Mouse (Mus musculus) T-helper 17 cell (primary cell): ENCODE results near the gene Tenm4.

Experiments
- in situ Hi-C, 2 experiments: fragments of 300-600 bp; cut with MboI, MseI; formaldehyde crosslinking; loops; 1 replicate in 1 of 2; 2 replicates in 1 of 2; pipeline ENCODE4 v1.15.1; 2025; ENCODE audit warnings: high pct_unique_total_duplicates in 2 of 2

Gene Tenm4

DNA sequence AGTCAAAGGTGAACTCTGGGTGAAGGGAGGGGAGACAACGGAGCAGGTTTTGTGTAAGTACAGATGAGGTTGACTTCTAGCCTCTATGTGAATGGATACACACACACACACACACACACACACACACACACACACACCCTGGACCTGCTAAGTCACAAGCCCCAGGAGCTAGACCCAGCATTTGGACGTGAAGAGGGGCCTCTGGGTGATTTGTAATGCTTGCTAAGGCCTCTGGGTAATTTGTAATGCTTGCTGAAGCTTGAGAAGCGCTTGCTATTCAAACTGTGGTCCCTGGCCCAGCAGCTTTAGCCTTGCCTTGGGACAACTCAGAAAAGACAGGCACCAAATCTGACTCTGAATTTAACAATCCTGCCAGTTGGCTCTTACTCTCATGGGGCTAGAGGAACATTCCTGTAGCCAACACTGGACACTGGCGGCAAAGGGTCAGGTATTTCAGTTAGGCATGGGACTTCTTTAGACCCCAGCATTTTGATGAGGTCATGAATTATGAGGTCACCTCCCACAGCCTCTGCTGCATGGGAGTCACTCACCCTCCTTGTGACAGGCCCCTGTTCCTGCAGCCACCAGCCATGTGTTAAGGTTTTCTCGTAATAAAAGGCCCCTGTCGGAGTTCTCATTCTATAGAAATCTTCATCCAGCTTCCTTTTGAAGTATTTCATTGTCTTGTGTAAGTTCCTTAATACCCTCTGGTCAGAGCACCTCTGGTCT, 237.3 kb downstream of the Tenm4 start:
- in situ Hi-C loops, result no loop called here

DNA sequence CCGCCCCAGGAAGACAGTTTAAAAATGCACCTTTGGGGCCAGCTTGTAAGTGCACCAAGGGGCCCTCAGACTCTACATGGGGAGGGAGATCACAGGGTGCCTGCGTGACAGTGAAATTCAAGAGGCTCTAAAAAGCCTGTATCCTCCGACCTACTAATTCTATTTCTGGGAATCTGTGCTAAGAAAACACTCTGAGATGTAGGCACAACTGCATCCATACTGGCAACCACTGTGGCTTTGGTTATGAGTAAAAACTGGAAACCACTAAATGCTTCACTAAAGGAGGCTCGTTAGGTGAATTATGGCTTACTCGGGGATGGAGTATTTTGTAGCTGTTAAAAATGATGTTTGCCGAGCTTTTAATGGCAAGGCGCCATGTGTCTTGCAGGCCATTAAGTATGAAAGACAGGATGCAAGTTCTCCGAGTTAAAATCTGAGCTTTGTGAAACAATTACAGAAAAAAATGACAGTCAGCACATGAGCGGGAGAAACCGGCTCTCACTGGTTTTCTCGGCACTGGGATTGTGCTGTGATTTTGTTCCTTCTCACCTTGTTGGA, 238.4 kb downstream of the Tenm4 start:
- in situ Hi-C loops, result no loop called here

DNA sequence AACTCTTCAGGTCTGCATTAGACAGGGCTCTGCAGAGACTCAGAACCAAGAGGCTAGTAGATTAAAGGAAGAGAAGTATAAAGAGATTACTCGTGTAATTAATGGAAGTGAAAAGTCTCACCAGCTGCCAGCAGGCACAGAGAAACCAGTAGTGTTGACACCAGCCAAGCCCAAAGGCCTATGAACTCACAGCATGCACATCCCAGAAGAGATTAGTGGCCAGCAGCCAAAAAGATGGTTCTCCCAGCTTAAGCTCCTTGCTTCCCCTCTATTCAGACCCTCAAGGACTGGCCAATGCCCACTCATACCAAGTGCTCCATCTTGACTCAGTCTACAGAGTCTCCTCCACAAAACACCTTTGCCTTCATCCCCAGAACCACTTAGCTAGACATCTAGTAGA, 242.8 kb downstream of the Tenm4 start:
- in situ Hi-C loops, result no loop called here

DNA sequence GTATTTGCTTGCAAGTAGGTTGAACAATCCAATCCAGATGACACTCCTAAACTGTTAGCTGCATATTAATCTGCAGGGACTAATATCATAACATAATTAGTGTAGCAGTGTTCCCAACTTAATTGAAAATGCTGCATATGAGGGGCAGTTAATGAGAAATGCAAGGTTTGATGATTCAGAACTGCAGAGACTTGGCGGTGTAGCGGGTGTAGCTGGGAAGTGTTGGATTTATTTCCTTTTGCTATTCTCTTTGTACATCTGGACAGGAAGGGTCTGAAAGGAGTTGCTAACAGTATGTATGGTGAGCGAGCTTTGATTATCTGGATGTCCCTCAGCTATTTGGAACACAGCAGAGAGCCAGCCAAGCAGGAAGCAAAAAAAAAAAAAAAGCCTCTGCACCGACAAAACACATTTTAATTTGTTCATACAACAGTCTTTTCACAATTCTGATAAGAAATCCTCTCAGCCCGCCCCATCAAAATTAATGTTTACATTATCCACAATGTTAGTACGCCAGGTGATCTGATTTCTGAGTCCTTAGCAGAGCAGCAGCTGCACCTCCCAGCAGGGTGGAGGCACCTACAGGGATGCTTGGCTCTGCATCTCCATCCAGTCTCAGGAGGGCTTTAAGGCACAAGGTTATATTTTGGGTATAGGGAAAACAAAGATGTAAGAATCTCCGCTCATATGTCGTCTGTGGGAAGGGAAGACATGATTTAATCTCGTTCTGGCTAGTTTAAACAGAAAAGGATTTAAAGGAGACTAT, 243.4 kb downstream of the Tenm4 start:
- in situ Hi-C loops, result no loop called here

DNA sequence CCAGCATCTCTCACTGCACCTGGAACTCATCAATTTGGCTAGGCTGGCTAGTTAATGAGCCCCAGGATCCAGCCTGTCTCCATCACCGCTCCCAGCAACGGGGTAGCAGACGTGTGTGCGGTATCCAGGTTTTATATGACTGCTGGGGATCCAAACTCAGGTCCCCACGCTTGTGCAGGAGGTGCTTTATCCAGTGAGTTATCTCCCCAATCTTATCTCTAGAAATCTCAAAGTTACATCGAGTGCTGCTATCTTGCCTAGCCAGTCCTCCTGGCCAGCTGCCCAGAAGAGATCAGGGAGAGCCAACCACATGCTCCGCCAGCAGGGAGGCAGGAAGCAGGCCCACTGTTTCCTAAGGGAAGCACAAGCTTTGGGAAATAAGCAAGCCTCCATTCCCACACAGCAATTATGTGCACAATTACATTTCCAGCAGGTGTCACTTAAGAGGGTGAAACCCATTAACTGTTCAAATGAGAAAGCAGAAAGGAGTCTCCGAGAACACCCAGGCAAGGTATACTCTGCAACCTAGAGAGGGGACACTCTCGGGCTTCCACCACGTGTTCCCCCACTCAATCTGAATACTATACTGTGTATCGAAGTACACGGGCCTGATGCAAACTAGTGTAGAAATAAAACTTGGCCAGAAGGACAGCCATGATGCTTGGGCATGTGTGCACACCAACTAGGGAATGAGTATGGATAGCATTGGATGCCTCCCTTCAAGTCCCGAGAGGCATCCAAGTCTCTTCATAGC, 246.4 kb downstream of the Tenm4 start:
- in situ Hi-C loops, result no loop called here

DNA sequence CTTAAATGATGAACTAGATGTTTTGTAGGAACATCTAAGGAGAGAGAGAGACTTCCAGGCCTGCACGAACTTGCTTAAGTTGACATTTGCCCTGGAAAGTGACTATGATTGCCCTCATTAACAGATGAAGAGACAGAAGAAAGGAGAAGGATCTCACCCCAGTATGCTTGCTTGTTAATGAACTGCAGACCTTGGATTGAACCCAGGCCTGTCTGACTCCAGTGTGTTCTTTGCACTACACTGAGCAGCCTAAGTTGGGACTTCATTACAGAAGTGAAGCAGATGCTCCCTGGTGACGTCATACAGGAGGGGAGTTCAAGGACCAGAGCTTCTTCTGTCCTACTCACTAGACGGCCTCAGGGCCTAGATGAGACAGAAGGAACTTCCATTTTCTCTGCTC, 247.1 kb downstream of the Tenm4 start:
- in situ Hi-C loops, result no loop called here

DNA sequence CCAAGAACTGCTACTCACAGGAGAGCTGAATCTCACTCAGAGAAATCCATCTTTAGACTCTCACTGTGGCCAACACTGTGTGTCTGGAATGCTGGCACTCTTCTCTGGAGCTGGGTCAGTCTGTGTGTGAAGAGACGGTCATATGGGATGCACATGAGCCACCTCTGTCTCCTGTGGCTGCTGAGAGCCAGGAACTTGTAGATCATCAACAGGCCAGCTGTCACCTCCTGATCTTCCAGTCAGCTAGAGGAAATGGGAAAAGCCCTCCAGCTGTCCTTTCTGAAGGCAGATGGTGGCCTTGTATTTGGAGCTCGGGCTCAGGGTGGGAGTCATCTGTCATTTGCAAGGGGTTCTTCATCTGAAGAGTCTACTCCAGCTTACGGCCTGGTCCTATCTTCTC, 249.0 kb downstream of the Tenm4 start:
- in situ Hi-C loops, result no loop called here

DNA sequence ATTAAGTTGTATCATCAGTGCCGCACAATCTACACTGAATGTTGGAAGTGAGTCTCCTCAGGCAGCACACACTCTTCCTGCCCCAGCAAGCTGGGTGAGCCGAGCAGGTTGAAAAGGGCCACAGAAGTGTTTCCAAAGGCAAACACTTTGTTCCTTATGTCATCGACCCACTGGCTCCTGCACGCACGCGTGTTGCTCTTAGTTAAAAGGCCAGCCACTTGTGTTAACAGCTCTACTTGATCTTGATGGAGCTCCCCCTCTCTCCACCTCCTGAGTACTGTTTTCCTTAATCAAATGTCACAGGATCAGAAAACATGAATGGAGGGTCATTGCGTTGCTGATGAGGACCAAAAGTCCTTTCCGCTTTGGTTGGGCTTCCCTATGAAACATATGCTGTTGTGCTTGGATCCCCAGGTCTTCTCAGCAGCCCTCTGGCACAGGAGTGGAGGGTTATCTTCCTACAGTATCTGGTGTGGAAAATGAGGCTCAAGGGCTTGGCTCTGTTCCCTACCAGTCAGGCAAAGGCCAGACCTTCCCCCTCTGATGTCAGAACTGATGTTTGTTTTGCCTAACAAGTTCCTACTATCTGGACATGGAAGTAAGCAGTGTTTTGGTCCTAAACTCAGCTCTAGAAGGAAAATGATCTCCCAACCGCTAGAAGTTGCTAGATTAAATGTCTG, 250.0 kb downstream of the Tenm4 start:
- in situ Hi-C loops, result no loop called here

DNA sequence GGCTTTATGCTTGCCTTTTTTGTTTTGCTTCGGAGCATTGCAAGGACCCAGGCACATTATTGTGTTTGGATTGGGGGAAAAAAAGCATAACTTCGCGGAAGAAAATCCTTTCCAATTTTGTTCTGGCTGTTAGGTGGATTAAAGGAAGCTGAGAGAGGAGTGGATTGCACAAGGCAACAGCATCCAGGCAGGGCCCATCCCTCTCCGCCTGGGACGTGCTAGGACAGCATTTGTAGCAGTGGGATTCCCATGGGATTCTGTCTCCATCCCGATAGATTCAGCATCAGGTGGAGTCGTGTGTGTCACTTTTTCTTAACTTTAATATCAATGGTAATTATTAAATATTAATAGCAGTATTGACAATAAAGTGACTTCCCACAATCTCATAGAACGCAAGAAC, 255.9 kb downstream of the Tenm4 start:
- in situ Hi-C loops, result no loop called here

DNA sequence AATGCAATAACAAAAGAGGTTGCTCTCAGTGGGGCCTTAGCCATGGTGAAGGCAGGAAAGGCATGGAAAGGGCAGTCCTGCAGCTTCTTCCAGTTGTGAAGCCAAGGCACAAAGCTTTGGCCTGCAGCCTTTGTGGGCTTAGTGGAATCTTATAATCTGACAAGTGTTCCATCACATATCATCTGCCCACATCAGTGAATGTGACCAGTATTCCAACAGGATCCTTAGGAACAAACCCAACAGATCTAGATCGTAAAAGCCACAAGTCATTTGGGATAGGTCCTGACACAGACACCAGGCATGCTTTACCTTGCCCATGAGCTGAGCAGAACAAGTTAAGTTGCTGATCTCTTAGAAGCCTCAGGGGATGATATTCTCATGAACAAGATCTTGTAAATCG, 262.3 kb downstream of the Tenm4 start:
- in situ Hi-C loops, result no loop called here

DNA sequence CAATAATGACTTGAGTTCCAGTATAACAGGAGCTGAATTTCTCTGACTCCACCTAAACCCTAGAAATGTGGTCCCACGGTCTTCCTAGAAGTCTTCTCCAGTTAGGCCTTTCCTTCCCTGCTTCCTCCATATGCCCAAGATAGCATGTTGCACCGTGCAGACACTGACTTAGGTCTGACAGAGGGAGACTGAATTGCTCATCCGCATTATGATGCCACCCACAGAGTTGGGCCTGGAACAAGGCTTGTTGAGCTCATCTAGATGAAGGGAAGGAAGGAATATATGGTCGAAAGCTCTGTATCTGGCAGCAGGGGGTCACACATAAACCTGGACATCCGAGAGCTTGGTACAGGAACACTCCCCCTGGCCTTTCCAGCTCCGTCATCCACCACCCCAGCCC, 267.3 kb downstream of the Tenm4 start:
- in situ Hi-C loops, result no loop called here

DNA sequence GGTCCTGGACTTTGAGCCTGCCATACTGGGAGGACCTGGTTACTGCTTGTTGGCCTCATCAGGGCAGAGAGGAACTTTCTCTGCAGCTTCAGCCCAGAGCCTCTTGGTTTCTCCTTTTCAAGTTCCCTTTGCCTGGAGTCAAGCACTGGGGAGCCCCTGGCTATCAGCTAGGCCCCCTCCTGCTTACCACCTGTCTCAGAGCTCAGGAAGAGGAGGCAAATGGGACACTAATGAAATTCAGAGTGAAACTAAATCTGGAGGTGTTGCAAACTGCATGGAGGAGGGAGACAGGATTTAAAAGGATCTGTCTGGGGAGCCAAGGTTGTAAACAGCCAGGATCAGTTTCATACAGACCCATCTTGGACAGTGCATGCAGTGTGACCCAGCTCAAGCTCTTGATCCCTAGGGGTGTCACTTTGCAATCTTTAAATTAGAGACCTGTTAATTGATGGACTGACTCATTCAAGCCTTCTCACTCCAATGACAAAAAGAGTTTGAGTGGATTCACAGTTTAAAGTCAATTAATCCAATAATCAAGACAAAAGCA, 269.2 kb downstream of the Tenm4 start:
- in situ Hi-C loops, result no loop called here

DNA sequence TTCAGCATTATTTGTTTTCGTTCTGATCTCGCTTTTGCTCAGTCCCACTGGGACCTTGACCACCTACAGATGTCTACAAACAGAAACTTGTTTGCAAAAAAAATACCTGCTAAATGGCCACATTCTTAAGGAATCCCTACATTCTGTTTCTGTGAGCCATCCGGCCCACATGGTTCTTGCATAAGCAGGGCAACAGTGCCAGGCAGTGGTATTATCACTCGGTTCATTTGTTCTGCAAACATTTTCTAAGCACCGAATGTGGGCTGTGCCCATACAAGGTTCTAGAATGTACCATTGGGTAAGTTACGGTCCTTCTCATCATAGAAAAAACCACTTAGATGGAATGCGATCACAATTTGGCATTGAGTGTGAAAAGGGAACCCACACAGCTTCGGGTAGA, 274.7 kb downstream of the Tenm4 start:
- in situ Hi-C loops, result no loop called here

DNA sequence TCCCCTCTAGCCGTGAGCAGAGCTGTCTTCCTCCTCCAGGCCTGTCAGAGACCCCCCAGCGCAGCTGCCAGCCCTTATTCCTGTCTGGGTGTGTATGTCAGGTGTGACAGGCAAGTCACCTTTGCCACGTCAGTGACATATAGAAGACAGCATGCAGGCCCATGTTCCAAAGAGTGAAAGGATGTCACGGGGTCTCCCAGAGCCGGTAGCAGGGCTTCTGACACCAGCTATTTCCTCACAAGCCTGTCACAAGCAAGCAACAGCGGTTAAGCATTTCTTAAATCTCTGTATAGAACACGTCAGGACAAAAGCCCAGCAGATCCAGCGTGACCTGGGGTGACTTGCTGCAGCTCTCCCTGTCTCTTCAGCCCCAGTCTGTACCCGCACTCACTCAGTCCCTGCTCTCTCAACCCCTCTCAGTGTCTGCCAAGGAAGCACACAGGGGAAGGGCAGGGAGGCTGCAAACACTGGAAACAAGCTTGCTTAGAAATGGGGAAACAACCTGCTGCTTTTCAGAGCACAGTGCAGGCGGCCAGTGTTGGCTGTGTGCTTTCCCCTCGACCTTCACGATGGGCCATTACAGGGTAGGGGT, 276.9 kb downstream of the Tenm4 start:
- in situ Hi-C loops, result no loop called here

DNA sequence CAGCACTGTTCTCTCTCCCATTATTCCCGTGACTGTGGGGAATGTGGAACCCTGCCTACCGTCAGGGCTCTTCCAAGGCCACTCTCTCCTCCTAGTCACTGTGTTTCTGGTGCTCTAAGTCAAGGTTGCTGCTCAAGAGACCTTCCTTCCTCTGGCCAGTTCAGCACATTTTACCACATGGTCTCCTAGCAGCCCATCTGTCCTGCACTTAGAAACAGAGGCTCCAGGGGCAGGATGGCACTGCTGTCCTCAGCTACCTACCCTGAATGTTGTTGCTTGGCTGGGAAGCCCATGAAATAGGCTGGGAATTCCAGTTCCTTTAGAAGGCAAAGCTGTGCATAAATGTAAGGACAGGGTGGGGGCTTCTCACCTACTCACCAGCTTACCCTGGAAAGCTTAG, 284.9 kb downstream of the Tenm4 start:
- in situ Hi-C loops, result no loop called here

DNA sequence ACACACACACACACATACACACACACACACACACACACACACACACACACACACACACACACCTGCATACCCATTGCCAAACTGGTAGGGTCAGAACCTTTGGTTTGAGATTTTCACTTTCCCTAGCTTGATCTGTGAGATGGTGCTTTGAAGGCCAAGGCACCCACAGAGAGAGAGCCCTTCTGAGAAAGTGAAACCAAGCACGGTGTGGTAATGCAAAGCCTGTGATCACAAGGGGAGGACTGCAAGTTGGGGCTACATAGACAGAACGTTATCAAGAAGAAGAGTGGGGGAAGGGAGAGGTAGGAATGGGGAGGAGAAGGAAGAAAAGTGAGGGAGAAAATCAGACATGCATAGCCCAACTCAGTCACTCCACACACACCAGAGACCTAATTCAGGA, 285.6 kb downstream of the Tenm4 start:
- in situ Hi-C loops, result no loop called here

DNA sequence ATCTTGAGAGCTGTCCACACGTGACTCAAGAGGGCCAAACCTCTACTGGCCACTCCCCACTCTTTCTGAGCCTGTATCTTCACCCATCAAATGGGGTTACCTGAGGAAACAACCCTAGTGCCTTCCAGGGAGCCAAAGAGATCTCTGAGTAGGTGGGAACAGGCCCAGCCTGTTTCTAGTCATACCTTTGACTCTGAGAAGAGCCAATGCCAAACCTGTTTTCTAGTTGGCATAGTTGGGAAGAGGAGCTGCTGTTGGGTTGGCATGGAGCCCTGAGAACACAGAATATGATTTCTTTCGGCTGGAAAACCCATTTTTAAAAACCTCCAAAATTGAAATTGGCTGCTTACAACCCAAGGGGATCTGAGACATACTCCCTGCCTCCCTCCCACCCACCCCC, 286.8 kb downstream of the Tenm4 start:
- in situ Hi-C loops, result no loop called here

DNA sequence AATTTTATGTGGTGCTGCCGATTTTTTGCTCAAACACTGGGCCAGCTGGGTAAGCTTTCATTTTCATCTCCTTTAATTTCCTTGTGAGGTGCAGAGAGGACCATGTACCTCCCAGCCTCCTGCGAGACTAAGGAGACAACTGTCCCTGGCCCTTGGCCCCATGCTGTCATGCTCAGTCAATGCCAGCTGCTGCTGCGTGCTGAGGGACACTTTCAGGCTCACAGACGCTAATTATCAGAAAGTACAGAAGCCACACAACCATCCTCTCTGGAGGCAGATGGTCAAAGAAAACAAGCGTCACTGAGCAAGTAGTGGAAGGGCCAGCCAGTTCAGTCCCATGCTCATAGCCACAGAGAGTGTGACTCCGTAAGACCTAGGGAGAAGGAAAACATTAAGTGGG, 287.9 kb downstream of the Tenm4 start:
- in situ Hi-C loops, result no loop called here

DNA sequence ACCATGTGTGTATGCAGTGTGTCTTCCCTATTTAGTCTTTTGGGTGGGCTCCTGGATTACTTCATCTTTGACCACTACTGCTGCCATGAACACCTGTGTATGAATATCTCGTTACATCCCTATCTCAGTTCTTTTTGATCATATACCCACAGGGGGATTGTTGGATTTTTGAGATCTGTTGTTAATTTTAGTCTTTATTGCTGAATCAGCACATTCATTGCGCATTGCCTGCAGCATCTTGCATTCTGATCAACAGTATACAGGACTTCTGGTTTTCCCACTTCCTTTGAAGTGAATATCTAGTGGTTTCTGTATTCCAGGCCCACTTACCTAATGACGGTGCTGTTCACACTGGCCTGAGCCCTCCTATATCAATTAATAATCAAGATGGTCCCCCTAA, 295.7 kb downstream of the Tenm4 start:
- in situ Hi-C loops, result no loop called here

DNA sequence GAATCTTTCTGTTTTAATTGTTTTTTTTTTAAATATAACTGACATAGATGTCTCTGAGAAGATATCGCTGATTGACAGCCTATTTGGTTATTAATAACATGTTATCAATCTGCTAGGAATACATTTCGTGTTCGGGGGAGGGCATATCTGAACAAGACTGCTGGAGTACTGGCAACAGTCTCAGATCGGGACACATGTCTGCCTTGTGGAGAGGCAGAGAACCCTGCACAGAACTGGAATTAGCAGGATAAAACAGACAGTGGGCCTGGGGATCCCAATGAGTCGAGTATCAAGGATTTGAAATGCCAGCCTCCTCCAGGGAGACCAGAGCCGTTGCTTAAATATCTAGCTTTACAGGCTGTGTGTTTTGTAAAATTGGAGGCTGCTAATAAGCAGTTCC, 299.8 kb downstream of the Tenm4 start:
- in situ Hi-C loops, result no loop called here

DNA sequence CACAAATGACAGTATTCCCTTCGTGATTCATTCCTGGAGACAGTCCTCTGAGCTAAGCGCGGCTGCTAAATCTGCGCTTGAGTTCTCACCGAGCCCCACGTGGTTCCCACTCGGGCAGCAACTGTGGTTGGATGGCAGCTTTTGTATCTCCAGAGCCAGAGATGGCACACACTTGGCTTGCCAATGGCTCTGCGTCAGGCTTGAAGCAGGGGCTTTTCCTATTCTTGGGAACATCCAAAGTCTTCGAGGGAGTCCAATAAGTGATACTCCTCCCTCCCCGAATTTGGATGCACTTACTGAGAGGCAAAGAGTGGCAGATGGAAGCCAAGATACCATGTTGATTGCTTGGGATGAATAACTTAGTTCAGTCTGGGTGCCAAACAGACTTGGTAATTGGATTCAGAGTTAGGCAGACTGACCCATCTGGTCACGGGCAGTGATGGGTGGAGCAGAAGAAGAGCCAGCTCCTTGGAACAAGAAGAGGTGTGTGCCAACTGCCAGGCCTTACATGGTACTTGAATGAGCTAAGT, 303.6 kb downstream of the Tenm4 start:
- in situ Hi-C loops, result no loop called here
